Mouse (Mus musculus) cerebellum, adult 8-10 months (tissue): ENCODE results near the gene Cog1.
A peak's percentile ranks its signal among the peaks of the same experiment; 100 is the strongest.
"Not testable (repeated sequence)": the region's sequence is repeated elsewhere in the genome, so short reads cannot be mapped to it uniquely, and the experiment has no call there.

Experiments
- DNase-seq: peaks from one replicate; pipeline ENCODE4 v3.0.0; 2022

Gene Cog1

DNA sequence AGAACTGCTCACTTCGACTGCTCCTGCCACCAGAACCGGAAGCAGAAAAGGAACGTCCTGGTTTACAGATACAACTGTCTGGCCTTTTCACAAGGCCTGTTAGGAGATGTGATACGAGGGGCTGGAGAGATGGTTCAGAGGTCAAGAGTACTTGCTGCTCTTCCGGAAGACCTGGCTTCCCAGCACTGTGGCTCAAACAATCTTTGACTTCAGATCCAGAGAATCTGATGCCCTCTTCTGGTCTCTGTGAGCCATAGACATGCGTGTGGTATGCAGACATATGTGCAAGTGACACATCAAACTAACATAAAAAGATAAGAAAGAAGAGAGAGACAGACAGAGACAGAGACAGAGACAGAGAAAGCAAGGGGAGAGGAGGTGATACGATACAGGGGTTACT is 16.7 kb upstream of the Cog1 start:
- no peak for DNase-seq

- no peak for DNase-seq
Measured at GRCm38 (mm10) chr11:113633398-113633797, 15.6 kb upstream of the Cog1 start.

DNA sequence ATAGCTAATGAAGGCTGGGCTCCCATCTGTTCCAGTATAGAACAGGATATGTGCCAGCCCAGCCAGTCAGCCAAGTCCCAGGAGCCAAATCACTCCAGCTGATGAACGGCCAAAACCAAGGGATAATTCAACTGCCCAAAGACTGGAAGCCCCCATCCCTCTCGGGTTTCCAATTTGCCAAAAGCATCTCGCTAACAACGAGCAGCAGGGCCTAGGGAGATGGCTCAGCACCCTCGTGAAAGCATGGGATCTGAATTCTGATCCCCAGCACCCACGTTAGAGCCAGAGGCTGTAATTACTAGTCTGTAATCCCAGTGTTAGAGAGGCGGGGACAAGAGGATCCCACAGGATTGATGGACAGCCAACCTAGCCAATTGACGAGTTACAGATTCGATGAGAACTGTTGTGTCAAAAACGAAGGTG is 14.3 kb upstream of the Cog1 start:
- DNase-seq, result no peak

- no peak for DNase-seq
Measured at GRCm38 (mm10) chr11:113638680-113639079, 10.3 kb upstream of the Cog1 start.

- DNase-seq, result no peak
Measured at GRCm38 (mm10) chr11:113645181-113645580, 3.8 kb upstream of the Cog1 start.

DNA sequence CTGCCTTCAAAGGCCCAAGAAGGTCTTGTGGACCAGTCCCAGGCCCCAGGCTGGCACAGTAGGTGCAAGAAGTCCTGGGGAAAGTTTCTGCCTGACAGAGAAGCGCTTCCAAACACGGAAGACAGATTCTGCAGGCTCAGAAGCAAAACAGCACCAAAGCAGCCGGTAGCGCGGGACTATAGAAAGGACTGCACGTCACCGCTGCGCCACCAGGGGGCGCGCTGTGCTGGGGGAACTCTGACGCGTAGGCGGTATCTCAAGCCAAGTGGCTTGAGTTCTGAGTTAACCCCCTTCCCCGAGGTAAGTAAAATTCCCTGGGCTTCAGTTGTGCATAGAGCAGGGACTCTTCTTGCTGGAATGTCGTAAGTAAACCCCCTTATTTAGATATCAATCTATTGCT is 817 bp upstream of the Cog1 start:
- DNase-seq, result peak; percentile 88

GRCm38 (mm10) chr11:113649353-113650210 is 613 bp downstream of the Cog1 start, which contains the start of gene Slc39a11:
TSS of gene Slc39a11 (minus strand) at chr11:113650079.
- DNase-seq, result peak; percentile 66

DNA sequence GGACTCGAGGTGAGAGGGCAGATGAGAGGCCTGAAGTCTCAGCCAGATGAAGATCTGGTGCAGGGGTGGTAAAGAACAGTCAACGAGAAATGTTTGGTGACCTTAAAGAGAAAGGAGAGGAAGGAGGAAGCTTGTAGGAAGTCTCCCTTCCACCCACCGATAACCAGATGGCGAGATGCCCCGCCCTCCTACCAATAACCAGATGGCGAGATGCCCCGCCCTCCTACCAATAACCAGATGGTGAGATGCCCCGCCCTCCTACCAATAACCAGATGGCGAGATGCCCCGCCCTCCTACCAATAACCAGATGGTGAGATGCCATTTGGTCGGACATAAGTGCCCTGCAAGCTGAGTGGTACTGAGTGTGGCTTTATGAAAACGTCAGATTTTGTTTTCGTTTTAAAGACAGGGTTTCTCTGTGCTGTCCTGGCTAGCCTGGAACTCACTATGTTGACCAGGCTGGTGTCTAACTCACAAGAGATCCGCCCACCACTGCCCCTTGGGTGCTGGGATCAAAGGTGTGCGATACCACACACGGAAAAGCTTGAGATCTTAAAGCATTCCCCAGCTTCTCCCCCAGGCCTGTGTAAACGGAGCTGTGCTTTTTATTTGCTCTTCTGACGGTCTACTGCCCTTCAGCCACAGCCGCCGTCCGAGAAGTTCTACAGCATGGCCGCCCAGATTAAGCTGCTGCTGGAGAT is 2.4 kb downstream of the Cog1 start:
- peak; percentile 61 for DNase-seq

GRCm38 (mm10) chr11:113651907-113652273 is 2.9 kb downstream of the Cog1 start:
- DNase-seq, result no peak

- DNase-seq, result no peak
Measured at GRCm38 (mm10) chr11:113652516-113652915, 3.5 kb downstream of the Cog1 start.

DNA sequence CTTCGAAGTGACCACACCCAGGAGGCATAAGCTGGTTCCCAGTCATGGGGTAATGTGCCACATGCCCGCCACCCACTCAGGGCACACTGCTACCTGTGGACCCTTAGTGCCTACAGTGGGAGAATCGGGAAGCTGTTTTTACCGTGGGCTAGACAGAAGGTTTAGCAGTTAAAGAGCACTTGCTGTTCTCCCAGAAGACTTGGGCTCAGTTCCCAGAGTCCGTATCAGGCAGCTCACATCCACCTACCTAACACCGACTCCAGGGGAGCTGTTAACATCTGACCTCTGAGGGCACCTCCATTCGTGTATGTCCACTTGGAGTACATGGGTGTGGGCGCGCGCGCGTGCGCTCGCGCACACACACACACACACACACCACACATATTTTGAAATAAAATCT is 5.1 kb downstream of the Cog1 start:
- no peak for DNase-seq

DNA sequence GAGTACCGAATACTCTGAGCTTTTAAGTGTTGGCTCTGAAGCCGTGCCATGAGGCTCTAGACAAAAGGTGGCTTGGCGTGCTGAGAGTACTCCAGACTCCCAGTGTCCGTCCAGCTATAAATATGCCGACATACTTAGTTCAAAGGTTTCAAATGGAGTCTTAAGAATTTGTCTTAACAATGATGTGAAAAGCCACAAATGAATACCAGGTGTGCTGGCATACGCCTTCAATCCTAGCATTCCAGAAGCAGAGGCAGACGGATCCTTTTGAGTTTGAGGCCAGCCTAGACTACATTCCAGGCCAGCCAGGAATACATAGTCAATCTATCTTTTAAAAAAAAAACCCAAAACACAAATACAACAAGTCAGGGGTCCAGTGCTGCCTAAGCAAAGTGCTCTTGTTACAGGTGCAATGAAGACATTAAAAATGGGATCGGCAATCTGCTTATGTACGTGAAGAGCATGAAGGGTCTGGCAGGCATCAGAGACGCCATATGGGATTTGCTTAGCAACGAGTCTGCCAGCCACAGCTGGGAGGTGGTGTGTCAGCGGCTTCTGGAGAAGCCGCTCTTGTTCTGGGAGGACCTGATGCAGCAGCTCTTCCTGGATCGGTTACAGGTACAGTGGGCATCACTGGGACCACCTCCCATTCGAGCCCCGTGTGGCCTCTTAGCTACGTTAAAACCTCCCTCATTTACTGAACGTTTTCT is 5.7 kb downstream of the Cog1 start:
- no peak for DNase-seq

- peak; percentile 92 for DNase-seq
Measured at GRCm38 (mm10) chr11:113656511-113656932, 7.6 kb downstream of the Cog1 start.

DNA sequence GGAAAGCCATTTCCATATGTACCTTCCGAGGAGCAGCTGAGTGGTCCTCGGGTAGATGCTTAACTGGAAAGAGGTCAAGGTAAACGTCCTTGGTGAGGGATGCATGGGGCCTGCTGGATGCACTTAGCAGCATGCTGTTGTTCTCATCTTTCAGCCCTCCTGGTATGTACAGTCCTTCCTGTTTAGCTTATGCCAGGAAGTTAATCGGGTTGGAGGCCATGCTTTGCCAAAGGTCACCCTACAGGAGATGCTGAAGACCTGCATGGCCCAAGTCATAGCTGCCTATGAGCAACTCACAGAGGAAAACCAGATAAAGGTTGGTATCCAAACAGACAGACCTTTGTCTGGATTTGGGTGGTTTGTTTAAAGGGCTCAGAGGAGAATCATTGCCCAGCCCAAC is 8.3 kb downstream of the Cog1 start:
- no peak for DNase-seq

GRCm38 (mm10) chr11:113658319-113658718 is 9.3 kb downstream of the Cog1 start:
- no peak for DNase-seq

DNA sequence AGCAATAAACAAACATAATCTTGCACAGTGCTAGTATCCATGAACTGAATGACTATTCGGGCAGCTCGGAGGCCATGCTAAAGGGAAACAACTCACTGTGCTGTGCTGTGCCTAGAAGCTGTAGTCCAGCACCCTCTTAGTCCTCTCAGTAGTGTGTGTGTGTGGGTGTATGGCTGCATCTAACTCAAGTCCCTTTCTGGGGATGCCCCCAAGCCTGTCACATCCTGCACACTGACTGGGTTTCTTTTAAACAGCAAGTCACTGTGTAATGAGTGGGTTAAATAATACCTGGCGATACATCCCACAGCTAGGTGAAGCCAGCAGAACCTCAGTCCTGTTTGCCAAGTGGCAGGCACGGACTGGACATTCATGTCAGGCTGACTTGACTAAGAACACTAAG is 9.8 kb downstream of the Cog1 start:
- no peak for DNase-seq

GRCm38 (mm10) chr11:113660213-113660612 is 11.2 kb downstream of the Cog1 start:
- DNase-seq, result not testable (repeated sequence)

DNA sequence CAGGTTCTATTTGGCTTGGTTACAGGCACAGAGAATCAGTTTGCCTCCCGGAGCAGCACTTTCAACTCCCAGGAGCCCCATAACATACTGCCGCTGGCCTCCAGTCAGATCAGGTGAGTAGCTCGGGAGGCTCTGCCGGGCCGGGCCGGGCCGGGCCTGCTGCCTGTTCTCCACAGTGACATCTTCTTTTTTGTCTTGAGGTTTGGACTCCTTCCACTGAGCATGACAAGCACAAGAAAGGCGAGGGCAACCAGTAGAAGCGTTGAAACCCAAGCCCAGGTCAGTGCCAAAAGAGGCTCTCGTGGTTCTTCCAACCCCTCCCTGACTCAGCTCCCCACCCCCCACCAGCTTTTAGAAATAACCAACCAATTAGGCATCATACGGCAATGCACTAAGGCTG is 12.0 kb downstream of the Cog1 start:
- DNase-seq, result no peak

GRCm38 (mm10) chr11:113661835-113662351 is 12.9 kb downstream of the Cog1 start:
- DNase-seq, result no peak

DNA sequence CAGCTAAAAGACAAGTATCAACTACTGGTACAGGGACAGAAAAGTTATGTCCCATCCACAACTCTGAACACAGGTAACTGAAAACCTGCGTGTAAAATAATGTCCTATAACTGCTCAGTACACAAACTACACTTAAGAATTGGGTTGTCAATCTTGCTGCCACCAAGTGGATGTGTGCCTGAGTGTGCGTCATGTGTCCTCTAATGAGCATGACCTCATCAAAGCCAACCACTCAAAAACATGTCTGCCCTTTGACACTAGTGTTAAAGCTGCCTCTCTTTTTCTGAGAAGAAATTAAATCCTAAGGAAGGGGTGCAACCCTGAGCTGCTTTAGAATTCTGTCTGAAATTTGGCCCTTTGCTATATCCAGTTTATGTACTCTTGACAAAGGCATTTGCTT is 15.3 kb downstream of the Cog1 start:
- DNase-seq, result no peak

DNA sequence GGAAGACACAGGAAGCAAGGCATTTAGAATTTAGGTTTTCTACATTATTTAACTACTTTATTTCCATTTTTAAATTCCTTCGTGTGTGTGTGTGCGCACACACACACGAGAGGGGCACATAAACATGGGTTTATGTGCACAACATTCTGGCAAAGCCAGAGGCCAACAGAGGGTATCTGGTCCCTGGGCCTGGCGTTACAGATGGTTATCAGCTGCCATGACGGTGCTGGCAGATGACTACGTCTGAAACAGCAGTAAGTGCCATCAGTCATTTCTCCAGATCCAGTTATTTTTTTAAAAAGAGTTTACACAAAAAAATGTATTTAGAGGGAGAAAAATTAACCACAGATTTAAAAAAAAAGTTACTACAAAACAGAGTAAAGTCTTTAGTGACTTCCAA is 17.2 kb downstream of the Cog1 start:
- DNase-seq, result no peak

- no peak for DNase-seq
Measured at GRCm38 (mm10) chr11:113666648-113667047, 17.7 kb downstream of the Cog1 start.

- DNase-seq, result no peak
Measured at GRCm38 (mm10) chr11:113667122-113667521, 18.2 kb downstream of the Cog1 start.
